Mouse (Mus musculus) heart, embryonic 16.5 days (tissue): ENCODE measurements around the gene Taldo1. TPM values are rescaled to one million over a fixed set of nuclear protein-coding genes. Genes with fewer than 3 reads are reported as not detected.

Experiments used
- ATAC-seq: fragments of 200-750 bp; cut with Nextera tagmentation; replicated peaks from 2 replicates; pipeline ENCODE4 v1.8.0; 2017; ENCODE audit warnings: moderate number of reproducible peaks; ENCODE audit not compliant: insufficient read depth, low FRiP score; ENCODE audit errors: extremely low read depth
- H3K27ac ChIP-seq: fragments of 300-500 bp; sonication (generic); 2 replicates; pipeline ENCODE4 v1.5.1; 2014; ENCODE audit warnings: mild to moderate bottlenecking, low read length, control low read depth, moderate library complexity
- H3K27me3 ChIP-seq: fragments of 300-500 bp; sonication (generic); 2 replicates; pipeline ENCODE4 v1.6.1; 2014; ENCODE audit warnings: low read length, mixed read lengths; ENCODE audit not compliant: control insufficient read depth, insufficient read depth
- H3K36me3 ChIP-seq: fragments of 300-500 bp; sonication (generic); 2 replicates; pipeline ENCODE4 v1.6.1; 2014; ENCODE audit not compliant: control insufficient read depth, insufficient read depth
- H3K4me1 ChIP-seq: fragments of 300-500 bp; sonication (generic); 2 replicates; pipeline ENCODE4 v1.6.1; 2014; ENCODE audit warnings: low read length, mixed read lengths; ENCODE audit not compliant: control insufficient read depth, insufficient read depth
- H3K4me2 ChIP-seq: fragments of 300-500 bp; sonication (generic); 2 replicates; pipeline ENCODE4 v1.6.1; 2014; ENCODE audit warnings: low read depth, mild to moderate bottlenecking, control low read depth, low read length
- H3K4me3 ChIP-seq: fragments of 300-500 bp; sonication (generic); 2 replicates; pipeline ENCODE4 v1.5.1; 2014; ENCODE audit warnings: mild to moderate bottlenecking, control low read depth, low read length
- H3K9ac ChIP-seq: fragments of 300-500 bp; sonication (generic); 2 replicates; pipeline ENCODE4 v1.6.1; 2014; ENCODE audit warnings: low read length, control low read depth
- H3K9me3 ChIP-seq: fragments of 300-500 bp; sonication (generic); replicated peaks from 2 replicates; pipeline ENCODE4 v1.6.1; 2016; ENCODE audit warnings: low read length; ENCODE audit not compliant: control insufficient read depth
- WGBS: fragments of 180-500 bp; shearing (Covaris S2); extraction: QIAGEN DNeasy Blood & Tissue Kit; methylation state at CpG from one replicate; pipeline ENCODE4 v1.1.7; 2014; 5-methylcytosine and 5-hydroxymethylcytosine counted together
- polyA plus RNA-seq: library from polyadenylated mRNA; unstranded; fragments of >200 nt; fragmentation: Nextera tagmentation; extraction: Ambion mirVana; gene quantifications from 2 replicates; pipeline ENCODE4 v1.2.1, GENCODE M21; 2015

Gene Taldo1
- polyA plus RNA-seq, 1 experiment from 2014 or later: 257 TPM

DNA sequence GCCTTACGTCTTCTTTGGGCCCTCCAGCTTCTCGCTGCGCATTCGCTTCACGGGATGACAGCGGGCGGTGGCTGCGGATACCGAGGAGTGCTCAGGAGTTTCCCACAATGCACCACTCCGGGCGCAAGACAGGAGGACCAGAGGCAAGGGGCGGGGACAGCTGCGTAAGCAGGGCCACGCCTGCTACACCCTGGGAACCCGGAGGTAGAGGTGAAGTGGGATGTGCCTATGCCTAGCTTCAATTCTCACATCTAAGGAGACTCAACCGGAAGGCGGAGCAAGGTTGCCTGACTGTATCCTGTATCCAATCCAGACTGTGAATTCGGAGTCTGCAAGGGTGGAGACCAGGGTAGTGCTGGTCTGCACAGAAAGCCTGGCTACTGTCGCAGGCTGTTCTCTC lies 37.3 kb downstream of the Taldo1 start, which contains the start of gene Cend1:
TSS of gene Cend1 (minus strand) at position 182 of the 400 bp plus-strand sequence.
- Histone ChIP-seq H3K4me3 (peak within 1 kb of the TSS; percentile 8), H3K27me3 (no peaks in the 10 kb centered on the region), H3K36me3 (peaks cover 11% of the 10 kb centered on the region), H3K9me3 (no peaks in the 10 kb centered on the region), H3K4me1 (peaks cover 20% of the 10 kb centered on the region), H3K4me2 (peak within 1 kb of the TSS; percentile 34), H3K9ac (peak within 1 kb of the TSS; percentile 2; the same call in 1 of the 2 replicates), H3K27ac (peak within 1 kb of the TSS; percentile 41)
- WGBS: 4% methylated on average over 19 of the region's 19 CpGs
- peak; percentile 57 for ATAC-seq

DNA sequence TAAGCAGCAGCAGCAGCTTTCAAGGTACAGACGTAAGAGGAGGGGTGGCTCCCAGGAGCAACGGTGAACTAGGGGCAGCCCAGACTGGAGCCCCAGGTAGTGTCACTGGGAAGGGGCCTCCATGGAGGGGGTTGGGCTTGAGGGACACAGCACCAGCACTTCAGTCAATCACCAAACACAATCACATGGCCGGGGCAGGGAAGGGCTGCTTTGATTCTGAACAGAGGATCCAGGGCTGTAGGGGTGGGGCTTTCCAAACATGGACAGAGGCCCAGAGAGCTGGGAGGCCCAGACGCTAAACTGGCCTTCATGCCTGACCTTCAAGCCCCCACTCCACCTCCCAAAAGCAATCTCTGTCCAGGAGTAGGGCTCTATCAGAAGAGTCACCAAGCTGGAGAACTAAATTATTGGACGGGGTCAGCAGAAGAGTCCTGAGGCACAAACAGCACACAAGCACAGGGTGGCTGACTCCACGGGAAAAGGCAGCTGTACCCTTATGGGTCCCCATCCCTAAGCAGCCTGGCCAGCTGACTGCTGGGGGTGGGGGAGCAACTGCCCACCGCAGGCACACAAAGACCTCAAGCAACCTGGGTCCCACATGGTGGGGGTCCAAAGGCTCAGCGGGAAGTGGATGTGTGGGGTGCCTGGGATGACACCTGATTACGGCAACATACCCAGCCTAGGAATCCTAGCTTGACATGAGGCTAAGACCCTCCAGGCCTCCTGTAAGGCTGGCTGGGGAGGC lies 38.0 kb downstream of the Taldo1 start:
- H3K9me3 ChIP-seq: no peaks in the 10 kb centered on the region
- no peak for ATAC-seq

DNA sequence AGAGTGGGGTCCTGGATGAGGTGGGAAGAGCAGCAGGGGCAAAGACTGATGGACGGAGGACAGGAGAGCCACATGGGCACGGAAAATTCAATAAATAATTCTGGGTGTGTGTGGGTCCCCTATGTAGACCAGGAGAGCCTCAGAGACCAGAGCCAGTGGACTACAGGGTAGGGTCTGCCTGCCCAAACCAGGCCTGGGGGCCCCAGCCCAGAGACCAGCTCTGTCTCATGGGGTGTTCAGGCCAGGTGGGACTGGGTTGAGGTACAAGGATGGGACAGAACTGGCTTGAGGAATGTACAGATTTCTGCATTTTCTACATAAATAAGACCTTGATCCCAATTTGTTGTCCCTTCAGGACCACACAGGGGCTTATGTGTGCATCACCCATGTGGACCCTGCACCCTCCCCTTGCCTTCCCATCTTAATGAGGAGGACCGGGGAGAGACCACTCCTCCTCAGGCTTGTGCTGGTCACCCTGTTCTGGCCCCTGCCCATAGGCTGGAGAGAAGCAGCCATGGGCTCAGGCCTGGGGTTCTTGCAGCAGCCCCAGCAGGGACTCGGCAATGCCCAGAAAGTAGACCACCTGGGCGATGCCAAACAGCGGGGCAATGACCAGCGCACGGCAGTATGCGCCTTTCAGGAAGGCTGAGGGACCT lies 38.7 kb downstream of the Taldo1 start:
- WGBS: 94% methylated on average over 9 of the region's 9 CpGs
- no peak for ATAC-seq
- Histone ChIP-seq H3K4me2 (no peak overlapping the region), H3K4me1 (peaks cover 29% of the 10 kb centered on the region), H3K4me3 (no peak overlapping the region), H3K27ac (no peak overlapping the region), H3K36me3 (peaks cover 11% of the 10 kb centered on the region), H3K9ac (no peak overlapping the region), H3K27me3 (no peaks in the 10 kb centered on the region), H3K9me3 (no peaks in the 10 kb centered on the region)

More for the DNA sequence above, 38.0 kb downstream of the Taldo1 start:
- peak overlapping the region; percentile 2; the same call in 1 of the 2 replicates for H3K9ac ChIP-seq
- peak overlapping the region; percentile 41 for H3K27ac ChIP-seq
- peak overlapping the region; percentile 34 for H3K4me2 ChIP-seq
- H3K4me3 ChIP-seq: no peak overlapping the region
- peaks cover 11% of the 10 kb centered on the region for H3K36me3 ChIP-seq
- WGBS: 45% methylated on average over 9 of the region's 9 CpGs
- H3K27me3 ChIP-seq: no peaks in the 10 kb centered on the region
- H3K4me1 ChIP-seq: peaks cover 25% of the 10 kb centered on the region

DNA sequence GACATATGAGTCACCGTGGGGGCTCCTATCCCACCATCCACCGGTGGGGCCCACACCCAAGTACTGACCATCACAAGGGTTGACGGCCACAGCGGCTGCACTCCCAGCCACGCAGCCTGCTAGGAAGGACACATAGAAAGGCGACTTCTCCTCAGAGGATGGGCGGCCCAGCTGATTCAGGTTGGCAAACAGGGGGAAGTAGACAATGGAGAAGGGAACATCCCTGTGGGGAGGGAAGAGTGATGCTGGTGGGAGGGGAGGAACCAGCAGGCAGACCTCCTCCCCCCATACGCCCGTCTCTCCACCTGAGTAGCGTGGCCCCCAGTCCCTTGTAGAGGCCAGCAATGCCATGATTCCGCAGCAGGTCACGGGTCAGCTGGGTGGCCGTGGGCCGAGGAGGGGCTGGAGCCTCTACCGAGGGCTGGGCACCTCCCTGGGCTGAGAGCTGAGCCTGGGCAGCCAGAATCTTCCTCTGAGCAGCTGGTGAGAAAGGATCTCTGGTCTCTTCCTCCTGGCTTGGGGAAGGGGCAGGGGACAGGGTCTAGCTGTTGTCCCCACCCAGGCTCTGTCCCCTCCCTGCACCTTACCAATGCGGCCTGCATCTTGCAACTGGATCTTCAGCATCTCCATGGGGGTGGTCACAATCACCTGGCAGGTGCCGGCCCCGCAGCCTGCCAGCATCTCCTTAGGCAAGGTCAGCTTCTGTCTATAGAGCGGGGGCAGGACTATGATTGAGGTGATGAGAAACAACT lies 39.6 kb downstream of the Taldo1 start:
- peaks cover 11% of the 10 kb centered on the region for H3K36me3 ChIP-seq
- WGBS: 92% methylated on average over 19 of the region's 19 CpGs
- H3K4me3 ChIP-seq: no peak overlapping the region
- no peaks in the 10 kb centered on the region for H3K9me3 ChIP-seq
- H3K4me2 ChIP-seq: no peak overlapping the region
- no peak overlapping the region for H3K27ac ChIP-seq
- no peak for ATAC-seq
- H3K9ac ChIP-seq: no peak overlapping the region
- no peaks in the 10 kb centered on the region for H3K27me3 ChIP-seq
- peaks cover 31% of the 10 kb centered on the region for H3K4me1 ChIP-seq

DNA sequence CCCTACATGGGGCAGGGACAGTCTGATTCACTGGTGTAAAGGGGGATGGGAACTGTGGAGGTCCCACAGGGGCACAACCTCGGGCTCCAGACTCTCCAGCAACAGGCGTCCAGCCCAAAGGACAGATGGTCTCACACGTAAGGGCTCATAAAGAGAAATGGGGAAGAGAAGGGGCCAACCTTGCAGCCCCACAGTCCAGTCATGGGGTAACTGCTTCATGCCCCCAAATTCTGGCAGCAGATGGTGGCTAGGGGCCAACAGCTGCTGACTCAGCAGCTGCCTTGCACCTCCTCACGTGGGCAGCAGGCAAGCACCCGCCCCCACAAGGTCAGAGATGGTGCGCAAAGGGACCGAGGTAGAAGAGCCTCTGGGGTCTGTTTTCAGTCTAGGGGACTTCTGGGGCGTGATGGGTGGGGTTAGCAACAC lies 40.2 kb downstream of the Taldo1 start:
- H3K4me2 ChIP-seq: no peak overlapping the region
- H3K36me3 ChIP-seq: peaks cover 11% of the 10 kb centered on the region
- no peak overlapping the region for H3K27ac ChIP-seq
- H3K27me3 ChIP-seq: no peaks in the 10 kb centered on the region
- 77% methylated on average over 8 of the region's 8 CpGs for WGBS
- H3K9ac ChIP-seq: no peak overlapping the region
- H3K4me3 ChIP-seq: no peak overlapping the region
- no peak for ATAC-seq
- no peaks in the 10 kb centered on the region for H3K9me3 ChIP-seq
- H3K4me1 ChIP-seq: peaks cover 35% of the 10 kb centered on the region

DNA sequence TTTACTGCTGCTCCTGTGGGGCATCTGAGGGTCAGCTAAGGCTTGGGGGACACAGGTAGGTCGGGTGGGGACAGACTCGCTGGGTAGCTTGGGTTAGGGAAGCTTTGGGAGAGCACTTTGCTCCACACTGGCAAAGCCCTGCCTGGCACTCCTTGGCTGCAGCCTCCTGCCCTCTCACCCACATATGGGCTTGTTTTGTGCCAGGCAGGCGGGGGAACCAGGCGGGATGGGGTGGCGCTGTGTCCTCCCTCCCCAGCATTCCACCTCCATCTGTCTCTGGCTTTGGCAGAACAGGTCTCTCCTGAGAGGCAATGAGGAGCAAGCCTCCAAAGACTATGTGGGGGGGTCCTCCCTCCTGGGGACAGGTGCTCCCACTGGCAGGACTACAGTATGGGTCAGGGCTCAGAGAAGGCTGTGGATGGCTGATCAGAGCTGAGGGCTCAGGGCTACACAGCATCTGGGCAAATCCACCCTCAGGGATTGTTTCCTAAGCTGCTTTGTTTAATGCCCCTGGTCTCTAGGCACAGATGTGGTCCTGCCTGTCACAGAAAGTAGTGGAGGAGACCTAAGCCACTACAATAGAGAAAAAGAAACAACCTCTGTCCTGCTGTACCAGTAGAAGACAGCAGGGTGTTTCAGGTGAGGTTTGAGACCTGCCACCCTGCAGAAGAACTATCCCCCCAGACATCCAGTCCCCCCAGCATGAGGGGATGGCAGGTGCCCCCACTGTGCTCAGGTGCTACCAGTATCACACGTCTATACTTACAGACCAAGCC lies 40.9 kb downstream of the Taldo1 start:
- peaks cover 11% of the 10 kb centered on the region for H3K36me3 ChIP-seq
- no peak for ATAC-seq
- H3K4me3 ChIP-seq: no peak overlapping the region
- H3K27ac ChIP-seq: no peak overlapping the region
- H3K4me2 ChIP-seq: no peak overlapping the region
- H3K9me3 ChIP-seq: no peaks in the 10 kb centered on the region
- H3K9ac ChIP-seq: no peak overlapping the region
- H3K27me3 ChIP-seq: no peaks in the 10 kb centered on the region
- peaks cover 35% of the 10 kb centered on the region for H3K4me1 ChIP-seq
- 92% methylated on average over 6 of the region's 6 CpGs for WGBS

DNA sequence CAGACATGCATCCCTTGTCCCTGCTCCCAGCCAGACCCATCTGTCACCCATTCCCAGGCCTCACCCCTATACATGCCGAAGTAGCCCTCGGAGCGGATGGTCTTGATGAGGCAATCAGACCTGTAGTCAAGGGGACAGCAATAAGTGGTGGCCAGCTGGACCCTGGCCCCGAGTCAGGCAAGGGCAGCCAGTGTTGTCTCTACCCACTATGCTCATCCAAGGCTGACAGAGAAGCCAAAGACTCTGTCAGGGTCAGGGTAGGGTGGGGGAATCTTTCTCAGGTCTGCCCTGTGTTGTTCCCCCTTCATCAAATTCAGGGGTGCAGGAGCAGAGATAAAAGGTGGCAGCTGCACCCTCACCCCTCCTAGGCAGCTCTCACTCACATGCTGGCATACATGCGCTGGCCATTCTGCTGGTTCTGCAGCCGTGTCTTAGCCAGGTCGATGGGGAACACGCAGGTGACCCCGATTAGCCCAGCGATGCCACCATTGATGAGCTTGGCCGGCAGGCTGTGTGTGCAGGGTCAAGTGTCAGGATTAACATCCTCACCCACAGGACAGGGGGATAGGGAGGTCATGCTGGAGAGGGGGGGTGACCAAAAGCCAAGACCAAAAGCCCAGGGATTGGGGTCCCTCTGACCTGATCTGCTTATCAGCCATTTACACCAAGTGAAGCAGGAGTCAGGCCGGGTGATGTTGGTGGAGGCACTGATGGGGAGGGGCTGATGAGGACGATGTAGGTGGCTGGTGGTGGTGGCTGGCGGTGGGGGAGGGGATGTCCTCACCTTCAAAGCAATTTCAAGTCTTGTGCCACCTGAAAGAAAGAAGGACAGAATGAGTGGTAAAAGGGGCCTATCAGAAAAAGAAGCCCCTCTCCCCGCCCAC lies 41.8 kb downstream of the Taldo1 start:
- H3K27me3 ChIP-seq: no peaks in the 10 kb centered on the region
- WGBS: 73% methylated on average over 15 of the region's 15 CpGs
- H3K4me3 ChIP-seq: peak overlapping the region; percentile 64
- H3K9ac ChIP-seq: peak overlapping the region; percentile 73
- peaks cover 32% of the 10 kb centered on the region for H3K4me1 ChIP-seq
- peaks cover 15% of the 10 kb centered on the region for H3K36me3 ChIP-seq
- H3K27ac ChIP-seq: 0 out of 2 replicates have a peak overlapping the region, but pooled peaks have one; percentile 10
- ATAC-seq: no peak
- no peaks in the 10 kb centered on the region for H3K9me3 ChIP-seq
- H3K4me2 ChIP-seq: peak overlapping the region; percentile 81

DNA sequence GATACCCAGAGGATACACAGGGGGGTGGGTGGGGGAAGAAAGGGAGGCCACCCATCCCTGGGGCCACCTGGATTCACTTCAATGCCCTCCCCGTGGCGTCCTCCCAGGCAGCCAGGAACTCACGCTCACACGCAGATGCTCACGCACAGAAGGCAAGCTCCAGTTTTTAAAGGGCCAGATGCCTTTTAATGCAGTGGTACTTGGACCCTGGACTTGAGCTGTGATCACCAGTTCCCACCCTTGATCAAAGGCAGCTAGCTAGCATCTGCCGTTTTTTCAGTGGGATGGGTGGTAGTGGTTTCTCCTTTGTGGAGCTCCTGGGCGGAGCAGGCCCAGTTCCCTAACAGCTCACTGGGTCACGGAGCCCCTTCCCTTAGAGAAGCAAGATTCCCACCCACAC lies 42.5 kb downstream of the Taldo1 start:
- no peaks in the 10 kb centered on the region for H3K9me3 ChIP-seq
- 16% methylated on average over 8 of the region's 8 CpGs for WGBS
- H3K27ac ChIP-seq: peak overlapping the region; percentile 19
- ATAC-seq: no peak
- H3K27me3 ChIP-seq: no peaks in the 10 kb centered on the region
- peak overlapping the region; percentile 64 for H3K4me3 ChIP-seq
- peaks cover 18% of the 10 kb centered on the region for H3K36me3 ChIP-seq
- peaks cover 27% of the 10 kb centered on the region for H3K4me1 ChIP-seq
- peak overlapping the region; percentile 73 for H3K9ac ChIP-seq
- H3K4me2 ChIP-seq: peak overlapping the region; percentile 81
